Mouse (Mus musculus) lung, postnatal 4 days (tissue): Measurements from ENCODE around the gene Lpcat3.
A peak's percentile ranks its signal among the peaks of the same experiment; 100 is the strongest.
"Not testable (repeated sequence)": the region's sequence is repeated elsewhere in the genome, so short reads cannot be mapped to it uniquely, and the experiment has no call there.

Experiments used
- DNase-seq, 2 experiments: peaks; one replicate each; pipeline ENCODE4 v3.0.0; 2021

Gene Lpcat3

GRCm38 (mm10) chr6:124679486-124679885 is 16.7 kb downstream of the Lpcat3 start:
- no peak for DNase-seq

- DNase-seq: not testable (repeated sequence)
Measured at GRCm38 (mm10) chr6:124682291-124682690, 19.5 kb downstream of the Lpcat3 start.

GRCm38 (mm10) chr6:124683591-124684417 is 21.0 kb downstream of the Lpcat3 start:
- peak; percentile 69 to 87 for DNase-seq

GRCm38 (mm10) chr6:124685606-124686386 is 23.0 kb downstream of the Lpcat3 start:
- no peak for DNase-seq

- DNase-seq: not testable (repeated sequence)
Measured at GRCm38 (mm10) chr6:124686644-124687043, 23.8 kb downstream of the Lpcat3 start.

GRCm38 (mm10) chr6:124688151-124688758 is 25.4 kb downstream of the Lpcat3 start:
- no peak for DNase-seq

GRCm38 (mm10) chr6:124689011-124689410 is 26.2 kb downstream of the Lpcat3 start:
- DNase-seq: no peak

- DNase-seq: no peak
Measured at GRCm38 (mm10) chr6:124690517-124690916, 27.7 kb downstream of the Lpcat3 start.

- DNase-seq: no peak
Measured at GRCm38 (mm10) chr6:124693243-124693981, 30.6 kb downstream of the Lpcat3 start.

- DNase-seq: peak; percentile 82 to 90
Measured at GRCm38 (mm10) chr6:124694166-124694955, 31.5 kb downstream of the Lpcat3 start.

GRCm38 (mm10) chr6:124696441-124697150 is 33.8 kb downstream of the Lpcat3 start:
- no peak for DNase-seq

GRCm38 (mm10) chr6:124698751-124699150 is 35.9 kb downstream of the Lpcat3 start:
- DNase-seq: no peak

- DNase-seq: no peak
Measured at GRCm38 (mm10) chr6:124699366-124699765, 36.5 kb downstream of the Lpcat3 start.

GRCm38 (mm10) chr6:124699962-124700610 is 37.3 kb downstream of the Lpcat3 start:
- DNase-seq: peak; percentile 59 to 88

GRCm38 (mm10) chr6:124701338-124701737 is 38.5 kb downstream of the Lpcat3 start:
- DNase-seq: no peak

- no peak for DNase-seq
Measured at GRCm38 (mm10) chr6:124702102-124702783, 39.4 kb downstream of the Lpcat3 start.

- peak; percentile 71 to 81 for DNase-seq
Measured at GRCm38 (mm10) chr6:124702784-124703103, 39.9 kb downstream of the Lpcat3 start.

GRCm38 (mm10) chr6:124703789-124704188 is 41.0 kb downstream of the Lpcat3 start:
- DNase-seq: no peak

GRCm38 (mm10) chr6:124704417-124704816 is 41.6 kb downstream of the Lpcat3 start:
- DNase-seq: no peak

GRCm38 (mm10) chr6:124706061-124706627 is 43.3 kb downstream of the Lpcat3 start:
- no peak for DNase-seq
